Mouse (Mus musculus) layer of hippocampus, postnatal 36 days (tissue): Measurements from ENCODE around the gene Flnb. TPM values are rescaled to one million over a fixed set of nuclear protein-coding genes. Genes with fewer than 3 reads are reported as not detected.
A peak's percentile ranks its signal among the peaks of the same experiment; 100 is the strongest.

Experiments used
- DNase-seq, 2 experiments: peaks; one replicate each; pipeline ENCODE4 v3.0.0; 2022
- total RNA-seq, 2 experiments: library from RNA; stranded (reverse); gene quantifications; 2 replicates each; pipeline ENCODE4 v1.2.3; 2021

Flnb gene
- total RNA-seq, 2 experiments from 2014 or later: 37.0 to 73.4 TPM

GRCm38 (mm10) chr14:7863199-7863598 lies 45.4 kb downstream of the Flnb start:
- no peak for DNase-seq

- no peak for DNase-seq
Observed at GRCm38 (mm10) chr14:7863871-7864505, 46.2 kb downstream of the Flnb start.

- DNase-seq: no peak
Observed at GRCm38 (mm10) chr14:7864506-7864899, 46.7 kb downstream of the Flnb start.

GRCm38 (mm10) chr14:7867224-7867623 lies 49.5 kb downstream of the Flnb start:
- DNase-seq: no peak

GRCm38 (mm10) chr14:7867841-7868240 lies 50.1 kb downstream of the Flnb start:
- DNase-seq: no peak

GRCm38 (mm10) chr14:7869796-7870195 lies 52.0 kb downstream of the Flnb start:
- no peak for DNase-seq

- DNase-seq: no peak
Observed at GRCm38 (mm10) chr14:7873552-7873951, 55.8 kb downstream of the Flnb start.

- DNase-seq: no peak
Observed at GRCm38 (mm10) chr14:7874495-7874894, 56.7 kb downstream of the Flnb start.

GRCm38 (mm10) chr14:7877957-7878356 lies 60.2 kb downstream of the Flnb start:
- no peak for DNase-seq

GRCm38 (mm10) chr14:7880389-7880788 lies 62.6 kb downstream of the Flnb start:
- DNase-seq: no peak

- DNase-seq: no peak
Observed at GRCm38 (mm10) chr14:7881533-7881932, 63.8 kb downstream of the Flnb start.

- no peak for DNase-seq
Observed at GRCm38 (mm10) chr14:7882050-7882449, 64.3 kb downstream of the Flnb start.

- DNase-seq: no peak
Observed at GRCm38 (mm10) chr14:7884158-7884557, 66.4 kb downstream of the Flnb start.

GRCm38 (mm10) chr14:7884841-7885240 lies 67.1 kb downstream of the Flnb start:
- DNase-seq: no peak

GRCm38 (mm10) chr14:7885540-7885939 lies 67.8 kb downstream of the Flnb start:
- DNase-seq: no peak

GRCm38 (mm10) chr14:7886008-7886407 lies 68.3 kb downstream of the Flnb start:
- DNase-seq: no peak

GRCm38 (mm10) chr14:7887171-7887570 lies 69.4 kb downstream of the Flnb start:
- DNase-seq: no peak

GRCm38 (mm10) chr14:7888294-7888693 lies 70.5 kb downstream of the Flnb start:
- DNase-seq: no peak

GRCm38 (mm10) chr14:7888811-7889651 lies 71.3 kb downstream of the Flnb start:
- DNase-seq: peak; percentile 66 to 72

GRCm38 (mm10) chr14:7889834-7890233 lies 72.1 kb downstream of the Flnb start:
- no peak for DNase-seq

- no peak for DNase-seq
Observed at GRCm38 (mm10) chr14:7891401-7891800, 73.6 kb downstream of the Flnb start.

GRCm38 (mm10) chr14:7896126-7896525 lies 78.4 kb downstream of the Flnb start:
- DNase-seq: no peak

- DNase-seq: no peak
Observed at GRCm38 (mm10) chr14:7896699-7897098, 78.9 kb downstream of the Flnb start.

GRCm38 (mm10) chr14:7899986-7900385 lies 82.2 kb downstream of the Flnb start:
- DNase-seq: no peak
